Mouse (Mus musculus) monocyte, adult 5-6 weeks (primary cell): ENCODE data around the gene Txlng. TPM values are rescaled to one million over a fixed set of nuclear protein-coding genes. Genes with fewer than 3 reads are reported as not detected.
"Not testable (repeated sequence)": the region's sequence is repeated elsewhere in the genome, so short reads cannot be mapped to it uniquely, and the experiment has no call there.

Experiments used
- ATAC-seq: fragments of 153-309, 156-312 bp; replicated peaks from 2 replicates; pipeline ENCODE4 v1.8.0; 2017; ENCODE audit warnings: mild to moderate bottlenecking; ENCODE audit not compliant: low TSS enrichment, insufficient number of reproducible peaks, severe bottlenecking, poor library complexity, low FRiP score
- total RNA-seq: library from RNA; stranded (forward); fragments of 200-1000, 200-491, 200-594 nt; gene quantifications from 3 replicates; pipeline ENCODE4 v1.2.3, GENCODE M21; 2017

Txlng gene
- 37.4 to 52.6 TPM (median 50.8 TPM) in 3 replicates for total RNA-seq

DNA sequence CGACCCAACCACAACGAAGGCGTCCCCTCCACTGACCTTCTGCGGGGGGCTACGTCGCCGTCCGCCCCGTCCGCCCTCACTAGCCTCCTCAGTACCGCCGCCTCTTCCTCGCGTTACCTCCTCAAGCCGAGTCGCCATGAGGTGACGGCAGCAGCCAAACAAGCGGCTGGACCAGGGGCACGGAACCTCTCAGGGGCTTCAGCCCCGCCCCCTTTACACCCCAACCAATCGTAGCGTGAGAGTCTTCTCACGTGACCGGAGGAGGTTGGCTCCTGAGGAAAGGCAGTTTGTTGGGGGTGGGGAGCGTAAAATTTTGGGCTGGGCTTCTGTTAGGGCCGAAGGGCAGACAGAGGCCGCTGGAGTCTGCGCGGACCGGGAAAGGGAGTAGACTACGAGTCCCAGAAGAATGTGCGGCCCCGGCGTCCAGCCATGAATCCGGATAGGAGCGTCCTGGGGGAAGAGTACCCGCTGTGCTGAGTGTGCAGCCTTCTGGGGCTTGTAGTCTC, at the start of gene Txlng:
Txlng (minus strand) TSS at position 252 of the 506 bp plus-strand sequence.
- ATAC-seq = peak; percentile 99

DNA sequence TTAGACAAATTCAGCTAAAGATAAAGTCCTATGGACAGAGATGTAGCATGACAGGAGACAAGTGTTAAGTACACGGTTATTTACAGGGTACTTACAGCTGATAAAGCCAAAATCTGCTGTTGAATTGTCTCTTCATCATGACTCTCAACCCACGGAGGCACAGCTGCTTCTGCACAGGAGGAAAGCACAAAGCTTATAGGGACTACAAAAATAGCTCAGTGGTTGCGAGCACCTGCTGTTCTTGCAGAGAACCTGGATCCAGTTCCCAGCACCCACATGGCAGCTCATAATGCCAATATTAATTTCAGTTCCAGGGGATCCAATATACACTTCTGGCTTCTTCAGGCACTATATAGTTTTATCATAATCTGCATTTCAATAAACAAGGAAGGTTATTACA, 49.0 kb upstream of the Txlng start:
- ATAC-seq = no peak

DNA sequence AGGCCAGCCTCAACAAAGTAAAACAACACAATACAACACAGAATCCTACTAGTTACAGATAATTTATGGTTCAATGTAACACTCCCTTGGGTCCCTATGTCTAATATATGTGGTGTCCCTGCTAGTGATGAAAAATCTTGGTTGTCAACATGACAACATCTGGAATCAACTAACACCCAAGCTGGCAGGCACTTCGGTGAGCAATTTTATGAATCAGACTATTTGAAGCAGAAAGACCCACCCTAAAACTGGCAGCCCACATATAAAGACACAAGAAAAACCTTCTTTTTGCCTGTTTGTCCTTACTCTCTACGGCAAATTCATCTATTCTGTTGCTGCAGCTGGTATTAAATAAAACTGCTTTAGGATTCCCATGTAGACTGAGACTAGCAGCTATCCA, 44.5 kb upstream of the Txlng start:
- ATAC-seq = no peak

DNA sequence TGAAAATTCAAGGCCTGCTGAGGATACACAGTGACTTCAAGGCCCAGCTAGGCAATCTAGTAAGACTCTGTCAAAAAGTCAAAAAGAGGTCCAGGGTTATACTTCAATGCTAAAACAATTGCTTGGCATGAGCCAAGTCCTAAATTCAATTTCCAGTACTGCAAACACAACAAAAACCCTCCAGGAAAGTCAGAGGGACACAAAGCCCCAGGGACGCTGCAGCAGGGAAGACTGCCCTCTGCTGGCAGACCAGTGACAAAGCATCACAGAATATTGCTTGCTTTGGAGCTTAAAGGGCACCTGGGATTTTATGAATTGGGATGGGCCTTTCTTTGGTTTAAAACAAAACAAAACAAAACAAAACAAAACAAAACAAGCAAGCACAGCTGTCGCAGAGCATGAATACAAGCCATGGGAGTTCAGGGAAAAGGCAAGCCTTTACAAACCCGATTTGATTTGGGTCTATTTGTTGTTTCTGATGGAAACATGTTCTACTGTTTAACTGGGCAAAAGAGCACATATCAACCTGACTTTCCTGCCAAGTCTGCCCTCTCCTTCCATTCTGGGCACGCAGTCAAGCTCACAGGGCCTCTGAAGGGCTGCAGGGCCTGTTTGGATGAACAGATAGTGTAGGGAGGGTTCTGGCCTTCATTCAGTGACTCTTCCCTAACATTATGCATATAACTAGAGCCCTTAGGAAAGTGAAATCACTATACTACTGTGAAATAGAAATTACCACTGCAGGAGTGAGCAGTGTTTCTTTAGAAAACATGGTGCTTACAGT, 42.7 kb upstream of the Txlng start:
- ATAC-seq = no peak

DNA sequence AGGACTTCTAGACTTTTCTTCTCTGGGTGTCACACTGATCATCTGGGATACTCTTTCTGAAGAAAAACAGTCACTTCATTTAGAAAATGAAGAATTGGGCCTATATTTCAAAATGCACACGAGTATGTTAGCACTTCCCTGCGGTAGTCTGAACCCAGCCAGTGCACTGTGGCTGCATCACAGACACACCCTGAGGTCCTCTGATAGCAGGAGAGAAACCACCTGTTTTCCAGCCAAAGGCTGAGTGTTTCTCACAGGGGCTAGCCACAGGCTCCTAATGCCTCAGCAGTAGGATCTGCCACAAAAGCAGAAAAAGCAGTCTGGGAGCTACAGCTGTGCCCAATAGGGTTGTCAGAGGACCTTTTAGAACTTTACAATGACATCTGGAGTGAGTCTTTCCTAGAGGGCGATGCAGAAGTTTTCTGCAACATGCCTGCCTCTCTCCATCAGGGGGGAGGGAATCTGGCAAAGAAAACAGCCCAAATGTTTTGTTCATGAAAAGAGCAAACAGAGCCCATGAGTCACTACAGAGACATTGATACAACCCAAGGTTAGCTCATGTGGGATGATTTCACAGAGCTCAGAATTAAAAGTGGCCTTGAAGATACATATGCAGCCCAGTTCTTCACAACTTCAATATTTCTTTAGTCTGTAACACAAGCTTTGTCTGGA, 39.2 kb upstream of the Txlng start:
- no peak for ATAC-seq

DNA sequence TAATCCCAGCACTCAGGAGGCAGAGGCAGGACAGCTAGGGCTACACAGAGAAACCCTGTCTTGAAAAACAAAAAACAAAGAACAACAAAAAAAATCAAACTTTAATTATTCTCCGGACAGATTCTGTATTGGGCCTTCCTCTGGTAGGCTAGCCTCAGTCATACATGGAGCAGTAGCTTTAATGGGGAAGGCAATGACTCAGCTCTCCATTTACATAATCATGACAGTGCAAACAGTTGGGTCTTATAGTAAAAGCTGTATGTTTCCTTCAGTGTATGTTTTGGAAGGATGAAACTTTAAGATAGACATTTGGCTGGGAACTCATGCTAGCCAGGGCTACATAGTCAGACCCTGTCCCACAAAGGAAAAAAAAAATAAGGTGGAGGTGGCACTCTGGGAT, 19.4 kb upstream of the Txlng start:
- ATAC-seq = no peak

DNA sequence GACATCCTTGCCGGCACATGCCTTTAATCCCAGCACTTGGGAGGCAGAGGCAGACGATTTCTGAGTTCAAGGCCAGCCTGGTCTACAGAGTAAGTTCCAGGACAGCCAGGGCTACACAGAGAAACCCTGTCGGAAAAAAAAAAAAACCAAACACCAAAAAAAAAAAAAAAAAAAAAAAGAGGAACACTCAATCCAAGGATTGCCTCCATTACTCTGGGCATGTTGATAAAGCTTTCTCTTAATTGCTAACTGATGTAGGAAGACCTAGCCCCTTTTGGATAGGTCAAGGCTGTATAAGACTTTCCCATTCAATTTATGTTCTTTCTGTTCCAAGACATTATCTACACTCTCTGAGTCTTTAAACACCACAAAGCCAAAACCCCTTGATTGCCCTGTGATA, 16.3 kb upstream of the Txlng start:
- ATAC-seq = no peak

DNA sequence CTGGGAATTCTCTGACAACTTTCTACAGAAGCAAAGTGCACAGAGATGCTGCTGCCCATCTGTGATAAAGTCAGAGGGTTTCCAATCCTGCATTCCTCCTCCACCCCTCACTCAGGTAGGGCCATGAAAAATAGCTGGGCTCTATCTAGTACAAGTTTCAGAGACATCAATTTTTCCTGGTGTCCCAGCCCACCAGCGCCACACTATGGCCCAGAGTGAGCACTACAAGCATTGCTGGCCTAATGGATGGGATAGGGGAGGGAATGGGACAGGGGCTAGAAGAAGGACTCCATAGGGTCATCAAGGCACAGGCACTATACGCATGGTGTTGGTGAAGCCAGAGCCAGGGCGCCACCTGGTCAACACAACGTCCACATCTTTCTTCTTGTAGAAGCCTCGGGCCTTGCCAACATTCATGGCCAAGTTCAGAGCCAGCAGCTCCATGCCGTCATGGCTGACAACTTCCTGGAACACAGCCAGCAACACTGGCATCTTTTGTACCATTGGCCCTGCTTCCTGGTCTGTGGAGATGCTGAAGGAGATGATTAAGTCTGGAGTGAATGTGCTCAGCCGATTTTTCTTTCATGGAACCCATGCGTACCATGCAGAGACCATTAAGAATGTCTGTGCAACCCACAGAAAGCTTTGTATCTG, 15.3 kb upstream of the Txlng start:
- ATAC-seq = no peak

DNA sequence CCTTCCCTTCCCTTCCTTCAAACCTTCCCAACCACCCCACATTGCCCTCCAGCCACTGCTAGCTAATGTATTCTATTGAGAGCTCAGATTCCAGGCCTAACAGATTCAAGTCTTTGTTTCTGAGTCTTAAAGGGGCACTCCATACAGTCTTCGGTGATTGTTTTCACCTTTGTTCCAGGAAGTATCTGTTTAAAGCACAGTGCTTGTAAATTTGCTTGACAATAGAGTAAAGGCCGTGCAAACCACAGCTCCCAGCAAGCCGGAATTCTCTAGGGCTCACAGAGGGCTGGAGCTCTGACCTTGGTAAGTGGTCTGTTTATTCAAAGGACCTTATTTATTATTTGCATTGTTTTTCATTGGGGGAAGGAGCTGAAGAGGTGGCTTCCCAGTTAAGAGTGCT, 2.8 kb upstream of the Txlng start:
- no peak for ATAC-seq

DNA sequence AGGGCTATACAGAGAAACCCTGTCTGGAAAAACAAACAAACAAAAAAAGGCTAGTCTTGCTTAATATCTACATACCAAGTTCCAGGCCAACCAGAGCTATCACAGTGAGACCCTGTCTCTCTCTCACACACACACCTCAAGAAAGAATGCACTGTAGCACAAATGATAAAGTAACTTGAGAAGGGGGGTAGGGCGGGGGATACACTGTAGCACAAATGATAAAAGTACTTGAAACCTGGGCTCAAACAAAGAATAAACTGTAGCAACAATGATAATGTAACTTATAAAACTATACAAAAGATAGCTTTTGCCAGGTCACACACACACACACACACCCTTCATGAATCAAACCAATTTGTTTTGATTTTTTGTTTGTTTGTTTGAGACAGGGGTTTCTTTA, 2.3 kb upstream of the Txlng start:
- ATAC-seq = no peak

DNA sequence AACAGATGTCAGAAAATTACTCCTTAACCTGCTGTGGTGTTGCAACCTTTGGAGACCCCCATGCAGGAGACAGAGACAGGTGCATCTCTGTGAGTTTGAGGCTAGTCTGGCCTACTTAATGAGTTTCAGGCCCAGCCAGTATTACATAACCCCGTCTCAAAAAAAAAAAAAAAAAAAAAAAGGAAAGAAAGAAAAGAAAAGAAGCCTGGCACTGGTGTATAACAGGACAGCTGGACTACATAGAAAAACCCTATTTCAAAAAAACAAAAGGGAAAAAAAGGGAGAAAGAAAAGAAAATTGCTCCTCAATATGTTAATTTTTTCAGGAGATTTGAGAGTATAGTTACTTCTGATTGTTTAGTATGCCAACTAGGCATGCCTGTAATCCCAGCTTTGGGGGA, 1.8 kb upstream of the Txlng start:
- no peak for ATAC-seq

DNA sequence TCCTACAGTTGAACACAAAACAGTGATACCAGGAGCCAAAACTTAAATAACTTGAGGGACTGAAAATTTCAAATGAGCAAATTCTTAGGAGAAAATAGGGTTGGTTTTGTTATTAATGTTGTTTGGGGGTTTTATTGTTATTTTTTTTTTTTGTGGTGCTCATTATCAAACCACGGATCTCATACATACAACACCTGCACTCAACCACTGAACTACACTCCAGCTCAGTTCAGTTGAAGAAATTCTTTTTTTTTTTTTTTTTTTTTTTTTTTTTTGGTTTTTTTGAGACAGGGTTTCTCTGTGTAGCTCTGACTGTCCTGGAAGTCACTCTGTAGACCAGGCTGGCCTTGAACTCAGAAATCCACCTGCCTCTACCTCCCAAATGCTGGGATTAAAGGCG, 1.1 kb upstream of the Txlng start:
- ATAC-seq = not testable (repeated sequence)

DNA sequence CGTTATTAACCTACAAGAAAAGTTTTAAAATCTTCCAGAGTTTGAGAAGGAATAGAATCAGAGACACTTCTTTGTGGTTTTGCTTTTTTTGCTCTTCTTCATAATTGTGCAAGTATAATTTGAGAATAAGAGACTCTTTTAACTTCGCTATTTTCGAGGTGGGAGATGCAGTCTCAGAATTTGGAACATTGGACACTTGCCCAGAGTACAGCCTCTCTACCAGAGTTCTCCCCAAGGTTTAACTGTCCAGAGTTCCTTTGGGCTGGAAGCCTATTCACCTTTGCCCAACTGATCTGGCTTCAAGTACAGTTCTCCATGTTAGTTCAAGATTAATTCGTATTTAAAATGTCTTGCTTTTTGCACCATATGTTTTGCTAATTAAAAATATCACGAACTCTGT, 487 bp upstream of the Txlng start:
- ATAC-seq = no peak

DNA sequence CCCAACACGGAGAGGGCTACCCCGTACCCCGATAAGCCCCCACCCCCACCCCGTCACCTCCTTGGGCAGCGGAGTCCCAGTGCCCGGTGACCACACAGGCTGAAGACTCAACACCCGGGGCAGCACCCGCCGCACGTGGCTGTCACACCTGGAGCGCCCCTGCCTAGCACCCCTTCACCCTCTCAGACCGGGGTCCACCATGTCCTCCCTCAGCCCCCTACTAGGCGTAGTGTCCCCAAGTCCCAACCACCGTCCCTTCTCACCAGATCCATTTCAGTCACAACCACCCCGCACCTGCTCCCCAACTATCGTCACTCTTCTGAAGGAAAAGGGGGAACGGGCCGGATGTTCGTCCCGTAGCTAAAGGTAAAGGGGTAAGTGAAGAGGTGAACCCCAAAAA, 471 bp downstream of the Txlng start:
- no peak for ATAC-seq

DNA sequence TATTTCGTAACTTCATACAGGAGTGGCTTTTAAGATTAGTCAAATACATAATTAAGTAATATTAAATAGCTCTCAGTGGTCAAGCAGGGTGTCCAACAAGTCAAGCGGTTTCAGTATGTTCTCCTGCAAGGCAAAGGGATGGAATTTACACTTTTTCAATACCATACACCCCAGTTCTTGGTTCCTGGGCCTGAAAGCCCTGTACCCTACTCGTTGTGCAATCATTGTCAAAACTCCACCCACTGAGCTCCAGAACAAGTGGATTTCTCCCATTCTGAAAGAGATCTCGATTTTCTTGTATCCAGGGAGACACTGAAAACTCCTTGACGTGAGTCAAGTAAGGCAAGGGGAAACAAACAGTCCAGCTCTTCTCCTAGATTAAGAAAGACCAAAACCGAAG, 1.2 kb downstream of the Txlng start:
- no peak for ATAC-seq

DNA sequence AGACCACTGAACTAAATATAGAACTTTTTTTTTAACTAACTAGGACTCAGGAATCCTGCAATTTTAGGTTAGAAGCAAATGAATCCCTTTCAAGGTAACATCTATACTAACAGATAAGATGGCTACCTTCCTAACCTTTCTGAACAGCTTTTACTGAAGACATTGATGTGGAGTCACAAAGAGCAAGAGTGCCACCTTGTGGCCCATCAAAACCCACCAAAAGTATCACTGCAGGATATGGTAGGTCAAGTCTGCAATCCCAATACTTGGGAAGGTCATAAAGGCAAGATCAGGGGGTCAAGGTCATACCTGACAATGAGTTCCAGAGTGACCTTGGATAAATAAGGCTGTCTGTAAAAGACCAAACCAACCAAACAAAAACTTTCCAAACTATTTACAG, 28.9 kb downstream of the Txlng start:
- no peak for ATAC-seq

DNA sequence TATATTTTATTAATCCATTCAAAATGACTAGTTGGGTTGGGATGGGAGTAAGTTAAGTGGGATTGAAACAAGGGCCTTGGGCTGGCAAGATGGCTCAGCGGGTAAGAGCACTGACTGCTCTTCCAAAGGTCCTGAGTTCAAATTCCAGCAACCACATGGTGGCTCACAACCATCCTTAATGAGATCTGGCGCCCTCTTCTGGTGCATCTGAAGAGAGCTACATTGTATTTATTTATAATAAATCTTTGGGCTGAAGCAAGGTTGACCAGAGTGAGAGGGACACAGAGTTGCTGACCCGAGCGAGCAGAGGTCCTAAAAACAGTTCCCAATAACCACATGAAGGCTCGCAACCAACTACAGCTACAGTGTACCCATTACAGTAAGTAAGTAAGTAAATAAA, 37.9 kb downstream of the Txlng start:
- not testable (repeated sequence) for ATAC-seq

DNA sequence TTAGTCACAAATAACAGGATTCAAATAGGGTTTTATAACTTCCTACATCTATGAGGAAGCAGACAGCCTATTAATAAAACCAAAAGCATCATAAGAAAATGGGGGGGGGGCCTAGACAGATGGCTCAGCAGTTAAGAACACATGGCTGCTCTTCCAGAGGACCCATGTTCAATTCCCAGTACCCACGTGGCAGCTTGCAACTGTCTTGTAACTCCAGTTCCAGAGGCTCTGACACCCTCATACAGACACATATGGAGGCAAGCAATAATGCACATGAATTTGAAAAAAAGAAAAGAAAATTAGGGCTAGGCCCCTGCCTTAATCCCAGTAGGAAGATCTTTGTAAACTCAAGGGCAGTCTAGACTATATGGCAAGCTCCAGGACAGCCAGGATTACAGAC, 40.9 kb downstream of the Txlng start:
- ATAC-seq = no peak

DNA sequence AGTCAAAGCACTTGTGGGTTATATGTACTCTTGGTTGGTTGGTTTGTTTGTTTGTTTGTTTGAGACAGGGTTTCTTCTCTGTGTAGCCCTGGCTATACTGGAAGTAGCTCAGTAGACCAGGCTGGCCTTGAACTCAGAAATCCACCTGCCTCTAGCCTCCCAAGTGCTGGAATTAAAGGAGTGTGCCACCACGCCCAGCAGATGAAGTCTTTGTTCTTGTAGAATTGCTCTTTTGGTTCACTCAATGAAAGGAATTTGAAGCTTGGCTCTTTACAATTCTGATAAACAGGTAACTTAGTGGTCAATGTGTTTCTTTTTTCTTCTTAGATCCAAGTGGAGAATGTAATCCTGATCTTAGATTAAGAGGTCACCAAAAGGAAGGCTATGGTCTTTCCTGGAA, 58.5 kb downstream of the Txlng start:
- no peak for ATAC-seq
